Mouse (Mus musculus) layer of hippocampus, postnatal 14 days (tissue): ENCODE data around the gene Ptprk. TPM values are rescaled to one million over a fixed set of nuclear protein-coding genes. Genes with fewer than 3 reads are reported as not detected.

Source experiments
- DNase-seq, 2 experiments: peaks; one replicate each; pipeline ENCODE4 v3.0.0; 2021 to 2022; ENCODE audit warnings: low spot score in 2 of 2, mixed read lengths in 1 of 2
- total RNA-seq, 2 experiments: library from RNA; stranded (reverse); gene quantifications; 2 replicates each; pipeline ENCODE4 v1.2.3; 2021

Ptprk gene
- total RNA-seq, 2 experiments from 2014 or later, result 54.5 to 55.0 TPM

DNA sequence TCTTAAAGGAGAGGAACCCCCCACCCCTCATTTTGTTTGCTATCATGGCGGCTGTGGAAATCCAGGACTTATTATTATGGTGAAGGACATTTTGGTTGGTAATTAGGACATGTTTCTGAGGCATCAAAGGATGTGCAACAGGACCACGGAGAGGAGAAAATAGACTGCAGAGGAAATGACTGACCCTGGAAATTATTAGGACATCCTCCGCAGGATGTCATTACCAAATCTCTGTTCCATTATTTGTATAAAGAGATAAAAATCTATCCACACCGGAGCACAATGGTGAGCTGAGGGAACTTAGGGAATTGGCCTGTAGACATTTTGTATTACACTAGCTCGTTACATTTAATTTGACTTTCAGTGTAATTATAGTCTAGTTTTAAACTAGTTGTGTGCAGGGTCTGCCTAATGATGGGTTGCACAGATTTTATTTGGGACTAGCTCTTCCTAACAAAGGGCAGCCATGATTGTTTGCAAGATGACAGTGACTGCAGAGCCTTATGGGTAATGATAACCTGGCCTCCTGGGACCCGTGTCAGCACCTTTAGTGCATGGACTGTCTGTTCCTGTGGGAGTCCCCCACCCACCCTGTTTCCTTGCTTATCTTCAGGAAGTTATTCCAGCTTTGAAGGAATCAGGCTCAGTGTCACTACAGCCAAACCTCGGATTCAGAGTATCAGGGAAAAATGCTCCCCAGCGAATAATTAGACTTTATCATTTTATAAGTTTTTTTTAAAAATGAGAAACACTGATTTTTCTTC is 38.4 kb downstream of the Ptprk start:
- DNase-seq, result no peak

GRCm38 (mm10) chr10:28113879-28114278 is 39.3 kb downstream of the Ptprk start:
- DNase-seq, result peak in 1 of 2 experiments; percentile 46

DNA sequence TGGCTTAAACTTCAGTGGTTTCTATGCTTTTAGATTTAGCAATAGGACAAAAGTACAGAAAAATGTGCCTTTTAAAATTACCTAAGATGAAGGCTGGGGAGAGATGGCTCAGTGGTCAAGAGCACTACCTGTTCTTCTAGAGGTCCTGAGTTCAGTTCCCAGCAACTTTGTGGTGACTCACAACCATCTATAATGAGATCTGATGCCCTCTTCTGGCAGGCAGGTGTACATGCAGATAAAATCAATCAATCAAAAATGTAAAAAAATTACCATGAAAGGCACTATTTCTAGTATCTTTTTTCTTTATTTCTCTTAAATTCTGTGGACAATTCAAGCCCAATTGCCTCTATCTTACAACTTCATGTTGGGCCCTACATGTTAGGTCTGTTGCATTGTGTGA is 42.4 kb downstream of the Ptprk start:
- no peak for DNase-seq

DNA sequence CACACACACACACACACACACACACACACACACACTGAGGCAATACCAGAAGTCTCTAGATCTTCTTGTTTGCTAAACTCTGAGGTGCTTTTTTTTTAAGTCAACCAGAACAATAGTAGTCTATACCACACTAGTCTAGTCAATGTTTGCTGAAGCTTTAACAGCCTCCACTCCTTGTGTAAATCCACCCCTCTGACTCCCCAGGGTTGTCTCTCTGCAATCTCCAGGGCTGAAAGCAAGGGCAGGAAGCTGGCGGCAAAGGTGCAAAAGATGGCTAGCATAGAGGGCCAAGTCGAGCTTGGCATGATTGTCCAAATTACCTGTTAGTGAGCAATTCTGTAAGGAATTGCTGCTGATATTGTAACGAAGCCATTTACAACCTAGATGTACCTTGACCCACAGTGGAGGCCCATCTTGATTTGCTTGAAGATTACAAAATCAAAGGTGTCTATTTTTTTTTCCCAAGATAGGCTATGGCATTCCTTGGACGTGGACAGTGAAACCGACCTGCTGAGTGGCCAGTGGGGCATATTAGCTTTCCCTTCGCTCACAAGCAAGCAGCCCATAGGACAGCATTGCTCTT is 44.3 kb downstream of the Ptprk start:
- DNase-seq, result no peak

GRCm38 (mm10) chr10:28123881-28124280 is 49.3 kb downstream of the Ptprk start:
- DNase-seq, result peak in 1 of 2 experiments; percentile 65

GRCm38 (mm10) chr10:28128011-28128410 is 53.4 kb downstream of the Ptprk start:
- DNase-seq, result peak; percentile 34 to 71

DNA sequence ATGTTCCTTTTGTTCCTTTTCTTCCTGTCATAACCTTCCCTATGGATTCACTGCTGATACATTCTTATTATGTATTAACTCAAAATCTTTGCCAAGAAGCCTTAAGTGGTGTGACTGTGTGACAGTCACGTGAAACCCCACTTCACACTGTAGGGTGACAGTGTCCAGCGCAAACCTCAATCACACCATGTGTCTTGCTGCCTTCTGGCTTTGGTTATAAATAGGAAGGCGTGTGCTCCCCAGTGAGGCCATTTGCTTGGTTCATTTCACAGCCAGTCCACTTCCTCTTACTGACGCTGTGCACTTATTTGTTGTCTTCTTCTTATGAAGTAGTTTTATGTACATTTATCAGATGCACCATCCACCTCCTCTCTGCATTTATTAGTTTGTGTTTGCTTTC is 53.8 kb downstream of the Ptprk start:
- no peak for DNase-seq

DNA sequence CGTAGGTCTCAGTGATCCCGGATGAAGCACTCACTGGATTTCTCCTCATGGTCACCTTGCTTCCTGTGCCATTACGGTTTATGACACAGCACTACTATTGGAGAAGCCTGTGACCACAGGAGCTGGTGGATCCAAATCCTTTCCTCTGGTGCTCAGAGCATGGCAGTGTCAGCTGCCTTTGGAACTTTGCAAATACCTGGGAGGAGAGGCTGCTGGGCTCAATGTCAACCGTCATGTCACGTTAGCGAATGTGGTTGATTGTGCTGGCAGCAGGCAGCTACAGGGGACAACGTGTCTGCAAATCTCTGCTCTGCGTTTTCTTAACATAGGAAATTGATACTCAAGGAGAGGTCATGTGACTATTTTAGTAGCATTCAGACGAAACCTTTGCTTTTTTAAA is 55.8 kb downstream of the Ptprk start:
- no peak for DNase-seq

DNA sequence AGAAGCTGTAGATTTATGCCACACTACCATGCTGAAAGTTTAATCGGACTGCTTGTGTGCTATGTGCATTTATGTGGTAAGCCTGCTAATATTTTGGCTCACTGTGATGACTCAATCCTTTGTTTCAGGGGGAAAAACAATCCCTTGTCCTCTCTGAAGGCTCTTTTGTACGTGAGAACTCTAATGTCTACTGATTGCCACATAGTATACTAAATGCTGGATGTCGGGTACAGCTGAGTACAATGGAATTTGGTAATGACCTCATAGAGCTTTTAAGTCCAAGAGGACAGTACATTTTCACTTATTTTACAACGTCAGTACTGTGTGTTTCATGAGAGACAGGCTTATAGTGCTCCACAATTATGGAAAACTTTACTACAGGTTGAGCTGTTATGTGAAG is 59.1 kb downstream of the Ptprk start:
- DNase-seq, result no peak

- DNase-seq, result no peak
Measured at GRCm38 (mm10) chr10:28138399-28138798, 63.8 kb downstream of the Ptprk start.

- no peak for DNase-seq
Measured at GRCm38 (mm10) chr10:28144459-28144858, 69.8 kb downstream of the Ptprk start.

GRCm38 (mm10) chr10:28145326-28145725 is 70.7 kb downstream of the Ptprk start:
- no peak for DNase-seq

GRCm38 (mm10) chr10:28155688-28156685 is 81.4 kb downstream of the Ptprk start:
- DNase-seq, result peak in 1 of 2 experiments; percentile 31

GRCm38 (mm10) chr10:28159716-28160115 is 85.1 kb downstream of the Ptprk start:
- no peak for DNase-seq

GRCm38 (mm10) chr10:28161306-28161705 is 86.7 kb downstream of the Ptprk start:
- DNase-seq, result no peak

DNA sequence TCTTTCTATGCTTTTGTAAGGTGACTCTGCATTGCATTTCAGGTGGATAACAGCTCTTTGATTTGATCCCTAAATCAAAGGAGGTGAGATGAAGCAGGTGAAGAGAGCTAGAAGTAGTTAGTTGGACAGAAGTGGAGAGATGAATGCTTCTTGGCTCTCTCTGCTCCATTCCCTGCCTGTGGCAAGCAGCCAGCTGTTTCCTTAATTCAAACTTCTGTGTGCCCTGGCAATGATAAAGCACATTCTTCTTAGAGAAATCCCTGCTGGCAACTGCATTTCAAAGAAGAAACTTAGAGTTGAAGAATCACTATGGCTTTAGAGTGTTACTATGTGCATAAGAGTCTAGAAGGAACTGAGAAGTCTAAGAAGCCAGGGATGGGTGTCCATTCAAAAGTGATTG is 89.6 kb downstream of the Ptprk start:
- DNase-seq, result no peak

DNA sequence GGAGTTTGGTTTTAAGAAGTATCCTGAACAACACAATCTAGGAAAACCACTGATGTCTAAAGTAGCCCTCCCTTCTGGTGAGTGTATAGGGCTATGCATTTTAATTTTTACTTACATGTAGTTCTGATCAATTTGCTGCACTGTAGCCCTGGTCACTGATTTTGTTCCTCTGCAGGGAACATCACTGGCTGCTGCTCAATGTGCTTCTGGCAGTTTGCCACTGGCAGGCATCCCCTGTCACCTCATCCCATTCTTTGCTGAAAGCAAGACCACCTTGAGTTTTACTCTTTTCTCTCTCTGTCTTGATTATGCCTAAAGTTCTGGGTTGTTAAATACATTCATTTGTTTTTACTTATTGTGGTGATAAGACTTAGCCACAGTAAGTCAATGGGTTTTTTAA is 90.1 kb downstream of the Ptprk start:
- no peak for DNase-seq

DNA sequence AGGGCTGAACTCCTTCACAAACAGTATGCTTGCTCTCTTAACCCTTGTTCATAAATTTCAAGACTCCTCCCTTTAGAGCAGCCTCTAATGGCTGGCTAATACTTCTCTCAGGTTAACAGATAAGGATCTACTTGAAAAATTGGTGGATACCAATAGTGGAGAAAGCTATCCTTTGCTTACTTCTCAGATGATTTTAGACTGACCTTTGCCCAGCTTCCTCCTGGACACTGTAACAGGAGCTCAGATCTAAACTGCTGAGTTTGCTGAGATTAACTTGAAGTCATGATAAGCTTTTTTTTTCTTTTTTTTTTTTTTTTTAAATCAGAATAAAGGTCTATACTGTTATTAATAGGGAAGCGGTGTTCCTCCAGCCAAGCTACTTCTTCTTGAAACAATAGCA is 92.0 kb downstream of the Ptprk start:
- no peak for DNase-seq

- no peak for DNase-seq
Measured at GRCm38 (mm10) chr10:28167097-28167496, 92.5 kb downstream of the Ptprk start.

GRCm38 (mm10) chr10:28171196-28171595 is 96.6 kb downstream of the Ptprk start:
- DNase-seq, result no peak

GRCm38 (mm10) chr10:28178876-28179275 is 104.3 kb downstream of the Ptprk start:
- DNase-seq, result no peak

- no peak for DNase-seq
Measured at GRCm38 (mm10) chr10:28182081-28182480, 107.5 kb downstream of the Ptprk start.
